Mouse (Mus musculus) midbrain, postnatal 0 days (tissue): ENCODE measurements at regions not wholly inside any gene's neighbourhood (a gene's known extent, or its start where the extent isn't known, plus 50 kb on each side); places are given as distances from the start of the nearest gene placed in this dataset.

ENCODE experiments used
- ATAC-seq: fragments of 200-750 bp; cut with Nextera tagmentation; 2 replicates; pipeline ENCODE4 v1.8.0; 2017; ENCODE audit warnings: moderate number of reproducible peaks, mild to moderate bottlenecking, moderate TSS enrichment, moderate library complexity; ENCODE audit not compliant: low FRiP score
- DNase-seq: peaks from one replicate; pipeline ENCODE4 v3.0.0-alpha.2; 2015; ENCODE audit warnings: low spot score
- H3K27ac ChIP-seq: fragments of 300-500 bp; sonication (generic); 2 replicates; pipeline ENCODE4 v1.5.1; 2014; ENCODE audit warnings: low read depth, mild to moderate bottlenecking, low read length, mixed read lengths
- H3K27me3 ChIP-seq: fragments of 300-500 bp; sonication (generic); 2 replicates; pipeline ENCODE4 v1.6.1; 2014; ENCODE audit warnings: low read length, control low read depth, mixed read lengths; ENCODE audit not compliant: insufficient read depth
- H3K36me3 ChIP-seq: fragments of 300-500 bp; sonication (generic); 2 replicates; pipeline ENCODE4 v1.6.1; 2014; ENCODE audit warnings: low read length, control low read depth, mixed read lengths; ENCODE audit not compliant: insufficient read depth
- H3K4me1 ChIP-seq: fragments of 300-500 bp; sonication (generic); 2 replicates; pipeline ENCODE4 v1.6.1; 2014; ENCODE audit warnings: mild to moderate bottlenecking, control low read depth, antibody characterized with exemption, low read length, mixed read lengths; ENCODE audit not compliant: insufficient read depth
- H3K4me2 ChIP-seq: fragments of 300-500 bp; sonication (generic); 2 replicates; pipeline ENCODE4 v1.6.1; 2014; ENCODE audit warnings: low read depth, mild to moderate bottlenecking, low read length, mixed read lengths; ENCODE audit not compliant: poor library complexity, severe bottlenecking
- H3K4me3 ChIP-seq: fragments of 300-500 bp; sonication (generic); 2 replicates; pipeline ENCODE4 v1.5.1; 2014; ENCODE audit warnings: low read depth, mild to moderate bottlenecking, low read length, moderate library complexity
- H3K9ac ChIP-seq: fragments of 300-500 bp; sonication (generic); replicated peaks from 2 replicates; pipeline ENCODE4 v1.6.1; 2014; ENCODE audit warnings: mild to moderate bottlenecking, low read length, moderate library complexity, mixed read lengths; ENCODE audit not compliant: poor library complexity, severe bottlenecking
- H3K9me3 ChIP-seq: fragments of 300-500 bp; sonication (generic); 2 replicates; pipeline ENCODE4 v1.6.1; 2016; ENCODE audit warnings: low read length, control low read depth
- CTCF ChIP-seq: IDR thresholded peaks from 2 replicates; pipeline ENCODE4 v1.5.1; 2016; ENCODE audit warnings: antibody characterized with exemption, mild to moderate bottlenecking
- WGBS: fragments of 180-500 bp; shearing (Covaris S2); extraction: QIAGEN DNeasy Blood & Tissue Kit; methylation state at CpG from one replicate; pipeline ENCODE4 v1.1.7; 2014; 5-methylcytosine and 5-hydroxymethylcytosine counted together

DNA sequence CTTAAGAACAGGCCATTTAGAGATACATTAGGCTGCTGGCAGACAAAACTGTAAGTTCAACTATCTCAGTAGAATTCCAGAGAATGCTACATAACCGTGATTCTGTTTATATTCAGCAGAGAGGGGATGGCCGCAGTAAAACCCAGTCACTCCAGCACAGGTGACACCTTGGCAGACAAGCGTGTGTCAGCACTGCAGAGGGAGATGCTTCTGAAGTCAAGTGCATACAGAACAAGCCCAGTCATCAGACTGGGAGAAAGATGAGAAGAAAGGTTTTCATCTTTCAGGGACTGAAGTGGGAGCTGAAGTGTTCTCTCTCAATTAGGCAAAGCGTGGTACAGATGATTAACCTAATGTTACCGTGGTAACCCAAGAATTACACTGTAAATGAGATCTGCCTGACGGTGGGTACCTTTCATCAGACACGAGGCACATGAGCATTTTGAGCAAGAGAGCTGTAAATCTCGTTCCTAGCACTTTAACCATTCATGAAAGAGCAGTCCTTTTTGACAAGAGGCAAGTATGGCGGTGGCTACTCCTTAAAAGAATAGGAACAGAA is 130.3 kb downstream of the Barhl2 start:
- ATAC-seq: no peak
- no peak for DNase-seq
- TF ChIP-seq CTCF: no peak

DNA sequence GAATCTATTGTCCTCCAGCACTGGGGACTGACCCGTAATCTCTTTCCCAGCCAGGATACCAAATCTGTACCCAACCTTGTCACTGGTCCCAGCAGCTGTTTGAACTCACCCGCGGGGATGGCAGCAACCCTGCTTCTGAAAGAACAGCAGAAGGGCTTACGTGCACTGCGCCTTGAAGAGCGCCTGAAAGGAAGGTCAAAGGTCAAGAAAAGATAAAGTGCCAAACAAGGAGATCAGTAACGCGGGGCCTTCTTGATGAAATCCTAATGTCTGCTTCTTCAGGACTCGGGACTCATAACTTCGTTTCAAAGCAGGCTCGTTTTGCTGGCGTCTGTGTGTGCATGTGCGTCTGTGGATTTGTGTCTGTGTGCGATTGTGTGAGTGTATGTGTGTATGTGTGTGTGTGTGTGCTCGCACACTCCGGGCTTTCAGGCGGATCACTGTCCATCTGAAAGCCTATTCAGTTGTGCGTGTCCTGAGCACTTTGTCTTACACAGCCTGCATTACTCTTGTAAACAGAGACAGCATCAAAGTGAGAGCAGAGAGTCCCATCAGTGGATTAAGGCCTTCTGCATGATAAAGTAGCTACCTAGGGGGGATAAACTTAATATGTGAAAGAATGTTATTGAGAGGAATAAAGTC is 135.3 kb downstream of the Barhl2 start:
- no peaks in the 10 kb centered on the region for H3K36me3 ChIP-seq
- H3K9ac ChIP-seq: no peak overlapping the region
- peaks cover 5% of the 10 kb centered on the region; the same call in 1 of the 2 replicates for H3K27me3 ChIP-seq
- H3K4me3 ChIP-seq: no peak overlapping the region
- WGBS: 23% methylated on average over 18 of the region's 18 CpGs
- no peak for TF ChIP-seq CTCF
- H3K4me1 ChIP-seq: no peaks in the 10 kb centered on the region
- no peak for DNase-seq
- H3K4me2 ChIP-seq: no peak overlapping the region
- H3K9me3 ChIP-seq: no peaks in the 10 kb centered on the region
- no peak overlapping the region for H3K27ac ChIP-seq
- ATAC-seq: no peak

More for the DNA sequence above, 130.3 kb downstream of the Barhl2 start:
- H3K4me3 ChIP-seq: no peak overlapping the region
- no peaks in the 10 kb centered on the region for H3K4me1 ChIP-seq
- H3K36me3 ChIP-seq: no peaks in the 10 kb centered on the region
- H3K9me3 ChIP-seq: no peaks in the 10 kb centered on the region
- peaks cover 3% of the 10 kb centered on the region; the same call in 1 of the 2 replicates for H3K27me3 ChIP-seq
- no peak overlapping the region for H3K9ac ChIP-seq
- 39% methylated on average over 9 of the region's 9 CpGs for WGBS
- H3K27ac ChIP-seq: no peak overlapping the region
- H3K4me2 ChIP-seq: no peak overlapping the region

DNA sequence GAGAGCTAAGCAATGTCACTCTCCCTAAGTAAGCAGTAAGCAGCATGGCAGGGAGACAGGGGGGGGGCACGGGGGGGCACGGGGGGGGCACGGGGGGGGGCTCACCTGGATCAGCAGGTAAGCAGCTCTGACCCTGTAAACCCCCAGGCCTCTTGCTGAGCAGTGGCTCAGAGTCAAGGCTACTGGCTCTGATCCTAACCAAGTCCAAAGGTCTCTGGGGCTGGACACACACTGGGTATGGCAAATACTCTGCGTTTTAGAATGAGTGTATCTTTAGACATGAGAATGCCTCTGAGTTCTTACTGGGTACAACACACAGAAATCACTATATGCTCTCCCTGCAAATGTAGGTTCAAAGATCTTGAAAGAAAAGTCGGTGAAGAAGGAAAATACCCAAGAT is 136.5 kb downstream of the Barhl2 start:
- H3K27ac ChIP-seq: no peak overlapping the region
- H3K9ac ChIP-seq: no peak overlapping the region
- H3K36me3 ChIP-seq: no peaks in the 10 kb centered on the region
- no peak for ATAC-seq
- no peak for TF ChIP-seq CTCF
- no peak overlapping the region for H3K4me2 ChIP-seq
- DNase-seq: no peak
- no peaks in the 10 kb centered on the region for H3K9me3 ChIP-seq
- H3K4me3 ChIP-seq: no peak overlapping the region
- H3K4me1 ChIP-seq: no peaks in the 10 kb centered on the region
- 19% methylated on average over 5 of the region's 5 CpGs for WGBS
- H3K27me3 ChIP-seq: peaks cover 5% of the 10 kb centered on the region; the same call in 1 of the 2 replicates

DNA sequence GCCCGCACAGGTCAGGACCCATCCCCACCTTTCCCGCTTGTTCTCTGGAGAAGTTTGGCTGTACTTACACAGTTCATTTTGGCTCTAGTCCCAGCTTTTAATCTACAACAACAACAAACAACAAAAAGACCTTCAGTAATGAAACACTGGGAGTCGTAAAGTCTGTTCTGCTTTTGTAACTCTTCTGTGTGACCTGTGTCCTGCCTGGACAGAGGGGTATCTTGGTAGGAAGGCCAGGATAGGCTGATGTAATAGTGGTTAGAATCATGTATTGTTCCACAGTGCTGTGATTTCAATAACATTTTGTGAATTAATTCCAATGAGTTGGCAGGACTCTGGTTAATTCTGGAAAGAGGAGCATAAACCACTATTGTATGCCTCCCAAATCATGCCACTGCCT is 136.9 kb downstream of the Barhl2 start:
- ATAC-seq: no peak
- WGBS: 54% methylated on average over 3 of the region's 3 CpGs
- Histone ChIP-seq H3K9ac (no peak overlapping the region), H3K4me3 (no peak overlapping the region), H3K4me1 (no peaks in the 10 kb centered on the region), H3K27ac (no peak overlapping the region), H3K36me3 (no peaks in the 10 kb centered on the region), H3K27me3 (peaks cover 5% of the 10 kb centered on the region; the same call in 1 of the 2 replicates), H3K9me3 (no peaks in the 10 kb centered on the region), H3K4me2 (no peak overlapping the region)
- TF ChIP-seq CTCF: no peak
- no peak for DNase-seq

DNA sequence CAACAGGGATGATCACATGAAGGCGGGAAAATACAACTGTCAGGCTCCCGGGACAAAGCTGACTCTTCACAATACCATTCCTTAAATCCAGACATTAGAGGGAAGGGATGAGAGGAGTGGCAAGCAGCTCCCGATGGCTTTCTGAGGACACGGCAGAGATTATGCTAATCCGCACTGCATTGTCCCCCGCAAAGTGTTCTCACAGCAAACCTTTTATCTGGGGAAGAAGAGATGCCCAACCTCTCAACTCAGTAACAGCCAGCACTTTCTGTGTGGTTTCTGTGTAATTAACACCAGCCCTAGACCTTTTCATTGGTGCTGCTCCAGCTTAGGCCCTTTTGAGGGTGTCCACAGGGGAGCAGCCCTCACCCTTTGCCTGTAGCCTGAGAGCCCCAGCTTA is 137.9 kb downstream of the Barhl2 start:
- Histone ChIP-seq H3K4me2 (no peak overlapping the region), H3K27ac (no peak overlapping the region), H3K27me3 (peaks cover 5% of the 10 kb centered on the region; the same call in 1 of the 2 replicates), H3K36me3 (no peaks in the 10 kb centered on the region), H3K4me1 (no peaks in the 10 kb centered on the region), H3K9ac (no peak overlapping the region), H3K9me3 (no peaks in the 10 kb centered on the region), H3K4me3 (no peak overlapping the region)
- DNase-seq: no peak
- TF ChIP-seq CTCF: no peak
- WGBS: 25% methylated on average over 6 of the region's 6 CpGs
- ATAC-seq: no peak

DNA sequence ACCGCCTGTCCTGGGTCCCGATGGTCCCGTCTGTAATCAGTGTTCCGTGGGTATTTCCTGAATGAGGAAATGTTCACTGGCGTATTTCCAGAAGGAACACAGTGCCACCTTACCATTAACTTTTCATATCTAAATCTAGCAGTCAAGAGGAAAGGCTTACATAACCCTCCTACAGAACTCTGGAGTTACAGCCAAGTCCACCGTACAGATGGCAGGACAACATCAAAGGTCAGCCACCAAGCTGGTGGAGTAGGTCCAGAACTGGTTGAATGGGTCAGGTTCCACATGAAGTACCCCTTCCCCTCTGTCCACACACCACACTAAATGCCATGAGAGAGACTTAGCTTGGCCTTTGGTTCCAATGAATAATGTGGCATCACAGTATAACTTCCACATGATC is 139.7 kb downstream of the Barhl2 start:
- DNase-seq (no peak), ATAC-seq (no peak)
- Histone ChIP-seq H3K27me3 (peaks cover 5% of the 10 kb centered on the region; the same call in 1 of the 2 replicates), H3K4me2 (no peak overlapping the region), H3K27ac (no peak overlapping the region), H3K4me3 (no peak overlapping the region), H3K36me3 (no peaks in the 10 kb centered on the region), H3K4me1 (no peaks in the 10 kb centered on the region), H3K9me3 (no peaks in the 10 kb centered on the region), H3K9ac (no peak overlapping the region)
- WGBS: 91% methylated on average over 6 of the region's 6 CpGs
- TF ChIP-seq CTCF: no peak
